Comparison of ENCODE assay signal across 8 mouse cellular contexts in genomic region chr2:48332783-48333182, GRCm38 (mm10).
DNase-seq lines count a peak whose midpoint lies in the region; TF ChIP-seq lines count a peak whose summit lies in the region.

No protein-coding gene starts in this region.

- H3K27ac ChIP-seq in kidney, adult 2 months (ENCODE audit: insufficient read depth, low read depth, low read length): peak overlapping the region; percentile 81

- DNase-seq in heart, adult 11 months: peak; percentile 95
- no peak for DNase-seq in heart, postnatal 25 days (ENCODE audit: low spot score)
- DNase-seq in heart, adult 18-20 months: peak; percentile 43 to 63
- peak; percentile 56 for DNase-seq in kidney, adult 2 months
- no peak for DNase-seq in ovary, postnatal 36 days (ENCODE audit: low spot score)
- DNase-seq in right cerebral cortex, postnatal 36 days (ENCODE audit: low spot score in 2 of 2): no peak
- DNase-seq in right cerebral cortex, postnatal 4 days: no peak

- H3K4me3 ChIP-seq in kidney, adult 2 months (ENCODE audit: insufficient read depth, low read depth, low read length): peak overlapping the region; percentile 48
- peak overlapping the region; percentile 90 for H3K4me3 ChIP-seq in megakaryocyte, embryonic 14.5 days (replicated peaks)

- H3K36me3 ChIP-seq in kidney, adult 2 months (ENCODE audit: control insufficient read depth, insufficient read depth, low read length): no peaks in the 10 kb centered on the region
- no peaks in the 10 kb centered on the region for H3K36me3 ChIP-seq in megakaryocyte, embryonic 14.5 days (replicated peaks; ENCODE audit: low read length)

- intact Hi-C loops in heart, postnatal 25 days (cut with DNase I): loop anchor here (2.0 to 5.0 kb wide), 2 partner anchors 48 to 145 kb away; no protein-coding TSS in a partner anchor

- TF ChIP-seq POLR2A in kidney, adult 2 months (IDR thresholded peaks at IDR 0.05; ENCODE audit: low read depth, low read length): no peak

- H3K27me3 ChIP-seq in kidney, adult 2 months (replicated peaks; ENCODE audit: control insufficient read depth, insufficient read depth, low read length): no peaks in the 10 kb centered on the region; the same call in 1 of the 2 replicates
- no peaks in the 10 kb centered on the region for H3K27me3 ChIP-seq in megakaryocyte, embryonic 14.5 days (replicated peaks)

- TF ChIP-seq CTCF in kidney, adult 2 months (conservative IDR thresholded peaks at IDR 0.05; ENCODE audit: insufficient read depth, insufficient read length, low read depth, low read length): no peak

- H3K4me1 ChIP-seq in kidney, adult 2 months (ENCODE audit: control insufficient read depth, insufficient read depth, low read length): no peaks in the 10 kb centered on the region
- H3K4me1 ChIP-seq in megakaryocyte, embryonic 14.5 days: peaks cover 9% of the 10 kb centered on the region; the same call in 1 of the 2 replicates

- WGBS in kidney, adult 2 months: 44% methylated on average over 10 of the region's 10 CpGs

- no peaks in the 10 kb centered on the region for H3K9me3 ChIP-seq in megakaryocyte, embryonic 14.5 days

Comparison
In these comparisons a context has a peak if more than half of its experiments do, and no peak if none do; other contexts are left out.
1. DNase-seq: peak in heart, adult 11 months (single experiment), heart, adult 18-20 months (2 of 2) and kidney, adult 2 months (single experiment); none in heart, postnatal 25 days (single experiment), ovary, postnatal 36 days (single experiment), right cerebral cortex, postnatal 36 days (0 of 2) and right cerebral cortex, postnatal 4 days (single experiment).